Mouse (Mus musculus) left cerebral cortex, postnatal 36 days (tissue): Measurements from ENCODE around the gene Cphx1. TPM values are rescaled to one million over a fixed set of nuclear protein-coding genes. Genes with fewer than 3 reads are reported as not detected.

Source experiments
- total RNA-seq, 2 experiments: library from RNA; stranded (reverse); gene quantifications; 2 replicates each; pipeline ENCODE4 v1.2.3; 2021

Cphx1 gene
- total RNA-seq, 2 experiments from 2014 or later, result not detected

Other genes with a start within 250 kb of the Cphx1 start
- 10 to 100 TPM; 21.2 to 25.0 TPM for gene Ppif, start 244.2 kb upstream of the Cphx1 start, total RNA-seq
- gene Zcchc24, start 169.3 kb upstream of the Cphx1 start, total RNA-seq, result 10 to 100 TPM; 49.1 to 49.7 TPM
- 10 to 100 TPM; 32.7 to 34.8 TPM for gene Anxa11, start 96.1 kb upstream of the Cphx1 start, total RNA-seq
- not detected for gene Plac9a, start 35.2 kb upstream of the Cphx1 start, total RNA-seq
- 10 to 100 TPM in 1 of 2 experiments, 1 to 10 TPM in 1; 8.8 to 10.6 TPM for gene Tmem254a, start 10.6 kb upstream of the Cphx1 start, total RNA-seq
- gene Duxbl1, start 40.3 kb downstream of the Cphx1 start, total RNA-seq, result under 1 TPM; 0.36 to 0.44 TPM
- 1 to 10 TPM; 1.7 to 3.1 TPM for gene Gm9780, start 104.4 kb downstream of the Cphx1 start, total RNA-seq
- 10 to 100 TPM; 17.4 to 29.6 TPM for gene Tmem254c, start 129.1 kb downstream of the Cphx1 start, total RNA-seq
- gene Cphx2, start 143.2 kb downstream of the Cphx1 start, total RNA-seq, result not detected
- gene Cphx3, start 144.0 kb downstream of the Cphx1 start, total RNA-seq, result not detected
- under 1 TPM in 1 of 2 experiments, not detected in 1; 0.17 TPM for gene Duxbl2, start 180.0 kb downstream of the Cphx1 start, total RNA-seq
- 1 to 10 TPM; 6.3 to 9.0 TPM for gene Plac9b, start 244.2 kb downstream of the Cphx1 start, total RNA-seq